Mouse (Mus musculus): ENCODE data around the gene Loxl1. TPM values are rescaled to one million over a fixed set of nuclear protein-coding genes. Genes with fewer than 3 reads are reported as not detected.

The Loxl1 gene
- polyA plus RNA-seq, 1 experiment from 2014 or later, result 10.2 TPM

GRCm38 (mm10) chr9:58271109-58271508 lies 41.9 kb downstream of the Loxl1 start:
- no peaks in the 10 kb centered on the region for H3K27me3 ChIP-seq (ENCODE audit: control insufficient read depth, insufficient read depth, low read length)
- H3K9me3 ChIP-seq (ENCODE audit: control insufficient read depth, low read length), result no peaks in the 10 kb centered on the region
- no peak overlapping the region for H3K27ac ChIP-seq (ENCODE audit: low read depth, low read length)
- DNase-seq (ENCODE audit: low spot score) (no peak), ATAC-seq (replicated peaks; ENCODE audit: low FRiP score) (no peak)
- H3K9ac ChIP-seq (ENCODE audit: low read length), result no peak overlapping the region
- no peaks in the 10 kb centered on the region for H3K36me3 ChIP-seq (ENCODE audit: control insufficient read depth, insufficient read depth, low read length)
- H3K4me1 ChIP-seq (replicated peaks; ENCODE audit: control insufficient read depth, insufficient read depth, low read length), result no peaks in the 10 kb centered on the region
- 88% methylated on average over 3 of the region's 3 CpGs for WGBS
- no peak overlapping the region for H3K4me2 ChIP-seq (ENCODE audit: low read depth, low read length, severe bottlenecking)
- H3K4me3 ChIP-seq (ENCODE audit: low read depth, low read length), result no peak overlapping the region

GRCm38 (mm10) chr9:58270081-58270480 lies 42.9 kb downstream of the Loxl1 start:
- H3K27me3 ChIP-seq (ENCODE audit: control insufficient read depth, insufficient read depth, low read length), result no peaks in the 10 kb centered on the region
- no peak for ATAC-seq (replicated peaks; ENCODE audit: low FRiP score)
- H3K36me3 ChIP-seq (ENCODE audit: control insufficient read depth, insufficient read depth, low read length), result no peaks in the 10 kb centered on the region
- no peaks in the 10 kb centered on the region for H3K9me3 ChIP-seq (ENCODE audit: control insufficient read depth, low read length)
- no peak overlapping the region for H3K9ac ChIP-seq (ENCODE audit: low read length)
- 71% methylated on average over 3 of the region's 3 CpGs for WGBS
- H3K4me3 ChIP-seq (ENCODE audit: low read depth, low read length), result no peak overlapping the region
- H3K4me1 ChIP-seq (replicated peaks; ENCODE audit: control insufficient read depth, insufficient read depth, low read length), result no peaks in the 10 kb centered on the region
- H3K27ac ChIP-seq (ENCODE audit: low read depth, low read length), result no peak overlapping the region
- H3K4me2 ChIP-seq (ENCODE audit: low read depth, low read length, severe bottlenecking), result no peak overlapping the region
- no peak for DNase-seq (ENCODE audit: low spot score)

DNA sequence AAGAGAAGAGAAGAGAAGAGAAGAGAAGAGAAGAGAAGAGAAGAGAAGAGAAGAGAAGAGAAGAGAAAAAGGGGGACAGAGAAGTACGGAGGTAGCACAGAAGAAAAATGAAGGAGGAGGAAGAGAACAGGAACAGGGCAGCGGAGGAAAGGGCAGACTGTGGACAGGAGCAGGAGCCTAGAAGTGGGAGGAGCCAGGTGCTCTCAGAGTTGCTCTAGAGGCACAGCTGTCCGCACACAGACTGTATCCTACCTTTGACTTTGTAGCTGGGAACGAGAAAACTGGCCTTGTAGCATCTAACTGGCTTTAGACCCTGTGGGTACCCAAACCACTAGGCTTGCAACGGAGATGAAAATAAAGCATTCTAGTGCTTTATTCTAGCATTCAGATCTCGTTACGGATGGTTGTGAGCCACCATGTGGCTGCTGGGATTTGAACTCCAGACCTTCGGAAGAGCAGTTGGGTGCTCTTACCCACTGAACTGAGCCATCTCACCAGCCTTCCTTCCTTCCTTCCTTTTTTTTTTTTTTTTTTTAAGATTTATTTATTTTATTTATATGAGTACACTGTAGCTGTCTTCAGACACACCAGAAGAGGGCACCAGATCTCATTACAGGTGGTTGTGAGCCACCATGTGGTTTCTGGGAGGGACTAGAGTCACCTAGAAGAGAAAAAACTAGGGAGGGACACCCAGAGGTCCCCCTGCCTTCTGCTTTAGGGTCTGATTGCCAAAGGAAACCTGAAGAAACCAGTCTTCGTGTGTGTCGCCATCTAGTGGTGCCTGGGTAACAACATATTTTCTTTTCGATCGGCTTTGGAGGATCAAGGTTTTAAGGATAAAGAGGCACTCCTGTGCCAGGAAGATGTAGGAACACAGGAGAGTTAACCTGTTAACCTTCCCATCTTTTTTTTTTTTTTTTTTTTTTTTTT lies 44.3 kb downstream of the Loxl1 start:
- H3K27me3 ChIP-seq (ENCODE audit: control insufficient read depth, insufficient read depth, low read length), result no peaks in the 10 kb centered on the region
- H3K4me2 ChIP-seq (ENCODE audit: low read depth, low read length, severe bottlenecking), result no peak overlapping the region
- H3K4me1 ChIP-seq (replicated peaks; ENCODE audit: control insufficient read depth, insufficient read depth, low read length), result no peaks in the 10 kb centered on the region
- WGBS, result 60% methylated on average over 12 of the region's 12 CpGs
- H3K4me3 ChIP-seq (ENCODE audit: low read depth, low read length), result no peak overlapping the region
- H3K9me3 ChIP-seq (ENCODE audit: control insufficient read depth, low read length), result no peaks in the 10 kb centered on the region
- no peak overlapping the region for H3K27ac ChIP-seq (ENCODE audit: low read depth, low read length)
- no peak overlapping the region for H3K9ac ChIP-seq (ENCODE audit: low read length)
- no peak for ATAC-seq (replicated peaks; ENCODE audit: low FRiP score)
- no peaks in the 10 kb centered on the region for H3K36me3 ChIP-seq (ENCODE audit: control insufficient read depth, insufficient read depth, low read length)
- DNase-seq (ENCODE audit: low spot score), result peak; percentile 80

DNA sequence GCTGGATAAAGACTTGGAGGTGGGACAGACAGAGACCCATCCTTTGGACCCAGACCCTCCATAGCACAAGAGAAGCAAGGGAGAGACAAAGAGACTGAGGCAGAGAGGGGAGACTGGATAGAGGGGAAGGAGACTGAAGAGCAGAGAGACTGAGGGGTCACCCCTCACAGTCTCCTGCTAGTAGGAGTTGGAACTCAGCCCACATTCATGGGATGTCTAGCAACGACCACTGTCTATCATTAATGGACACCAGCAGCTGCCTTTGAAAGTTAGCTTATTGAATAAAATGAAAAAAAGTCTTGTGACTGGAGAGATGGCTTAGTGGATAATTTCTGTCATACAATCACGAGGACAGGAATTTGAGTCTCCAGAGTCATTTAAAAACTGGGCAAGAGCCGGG lies 45.9 kb downstream of the Loxl1 start:
- no peak for ATAC-seq (replicated peaks; ENCODE audit: low FRiP score)
- DNase-seq (ENCODE audit: low spot score), result no peak

DNA sequence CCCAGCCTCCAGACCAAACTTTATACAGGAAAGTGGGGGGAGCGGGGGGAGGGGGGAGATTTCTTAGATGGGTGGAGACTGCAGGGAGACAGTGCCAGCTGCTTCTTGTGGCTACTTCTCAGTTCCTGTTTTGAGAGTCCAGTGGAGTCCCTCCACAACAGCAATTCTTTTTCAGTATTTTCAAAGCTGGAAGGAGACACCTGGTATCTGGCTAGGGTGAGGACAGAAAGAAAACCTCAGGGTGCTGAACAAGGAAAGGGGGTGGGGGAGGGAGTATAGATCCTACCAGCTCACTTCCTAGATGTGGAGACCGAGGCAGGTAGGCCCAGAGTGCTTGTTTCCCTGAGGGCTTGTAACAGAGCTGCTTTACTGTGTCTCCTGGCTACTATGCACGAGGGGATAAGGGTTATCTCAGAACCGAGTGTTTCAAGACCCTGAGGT lies 46.4 kb downstream of the Loxl1 start:
- Histone ChIP-seq H3K4me3 (ENCODE audit: low read depth, low read length) (no peak overlapping the region), H3K27me3 (ENCODE audit: control insufficient read depth, insufficient read depth, low read length) (no peaks in the 10 kb centered on the region), H3K36me3 (ENCODE audit: control insufficient read depth, insufficient read depth, low read length) (no peaks in the 10 kb centered on the region; the same call in 1 of the 2 replicates), H3K27ac (ENCODE audit: low read depth, low read length) (no peak overlapping the region), H3K9me3 (ENCODE audit: control insufficient read depth, low read length) (no peaks in the 10 kb centered on the region), H3K4me1 (replicated peaks; ENCODE audit: control insufficient read depth, insufficient read depth, low read length) (no peaks in the 10 kb centered on the region), H3K4me2 (ENCODE audit: low read depth, low read length, severe bottlenecking) (no peak overlapping the region), H3K9ac (ENCODE audit: low read length) (no peak overlapping the region)
- no peak for DNase-seq (ENCODE audit: low spot score)
- no peak for ATAC-seq (replicated peaks; ENCODE audit: low FRiP score)
- 35% methylated on average over 4 of the region's 4 CpGs for WGBS

More for the DNA sequence above, 45.9 kb downstream of the Loxl1 start:
- no peaks in the 10 kb centered on the region for H3K9me3 ChIP-seq (ENCODE audit: control insufficient read depth, low read length)
- H3K4me3 ChIP-seq (ENCODE audit: low read depth, low read length), result no peak overlapping the region
- H3K9ac ChIP-seq (ENCODE audit: low read length), result no peak overlapping the region
- WGBS, result 85% methylated on average over 3 of the region's 3 CpGs
- no peaks in the 10 kb centered on the region for H3K4me1 ChIP-seq (replicated peaks; ENCODE audit: control insufficient read depth, insufficient read depth, low read length)
- no peaks in the 10 kb centered on the region; the same call in 1 of the 2 replicates for H3K36me3 ChIP-seq (ENCODE audit: control insufficient read depth, insufficient read depth, low read length)
- no peak overlapping the region for H3K27ac ChIP-seq (ENCODE audit: low read depth, low read length)
- H3K4me2 ChIP-seq (ENCODE audit: low read depth, low read length, severe bottlenecking), result no peak overlapping the region
- no peaks in the 10 kb centered on the region for H3K27me3 ChIP-seq (ENCODE audit: control insufficient read depth, insufficient read depth, low read length)

GRCm38 (mm10) chr9:58265368-58265767 lies 47.6 kb downstream of the Loxl1 start:
- Histone ChIP-seq H3K27ac (ENCODE audit: low read depth, low read length) (no peak overlapping the region), H3K9me3 (ENCODE audit: control insufficient read depth, low read length) (no peaks in the 10 kb centered on the region), H3K36me3 (ENCODE audit: control insufficient read depth, insufficient read depth, low read length) (no peaks in the 10 kb centered on the region; the same call in 1 of the 2 replicates), H3K4me3 (ENCODE audit: low read depth, low read length) (no peak overlapping the region), H3K4me1 (replicated peaks; ENCODE audit: control insufficient read depth, insufficient read depth, low read length) (no peaks in the 10 kb centered on the region), H3K9ac (ENCODE audit: low read length) (no peak overlapping the region), H3K27me3 (ENCODE audit: control insufficient read depth, insufficient read depth, low read length) (no peaks in the 10 kb centered on the region), H3K4me2 (ENCODE audit: low read depth, low read length, severe bottlenecking) (no peak overlapping the region)
- DNase-seq (ENCODE audit: low spot score) (no peak), ATAC-seq (replicated peaks; ENCODE audit: low FRiP score) (no peak)
- WGBS, result 79% methylated on average over 3 of the region's 3 CpGs

- H3K36me3 ChIP-seq (ENCODE audit: control insufficient read depth, insufficient read depth, low read length), result no peaks in the 10 kb centered on the region; the same call in 1 of the 2 replicates
- no peaks in the 10 kb centered on the region for H3K27me3 ChIP-seq (ENCODE audit: control insufficient read depth, insufficient read depth, low read length)
- no peak overlapping the region for H3K4me2 ChIP-seq (ENCODE audit: low read depth, low read length, severe bottlenecking)
- 94% methylated on average over 5 of the region's 5 CpGs for WGBS
- ATAC-seq (replicated peaks; ENCODE audit: low FRiP score) (no peak), DNase-seq (ENCODE audit: low spot score) (no peak)
- no peak overlapping the region for H3K4me3 ChIP-seq (ENCODE audit: low read depth, low read length)
- no peaks in the 10 kb centered on the region for H3K9me3 ChIP-seq (ENCODE audit: control insufficient read depth, low read length)
- no peak overlapping the region for H3K27ac ChIP-seq (ENCODE audit: low read depth, low read length)
- no peak overlapping the region for H3K9ac ChIP-seq (ENCODE audit: low read length)
- H3K4me1 ChIP-seq (replicated peaks; ENCODE audit: control insufficient read depth, insufficient read depth, low read length), result no peaks in the 10 kb centered on the region
Measured at GRCm38 (mm10) chr9:58262507-58262906, 50.5 kb downstream of the Loxl1 start.

- Histone ChIP-seq H3K27me3 (ENCODE audit: control insufficient read depth, insufficient read depth, low read length) (no peaks in the 10 kb centered on the region), H3K27ac (ENCODE audit: low read depth, low read length) (no peak overlapping the region), H3K4me2 (ENCODE audit: low read depth, low read length, severe bottlenecking) (no peak overlapping the region), H3K4me1 (replicated peaks; ENCODE audit: control insufficient read depth, insufficient read depth, low read length) (no peaks in the 10 kb centered on the region), H3K9ac (ENCODE audit: low read length) (no peak overlapping the region), H3K36me3 (ENCODE audit: control insufficient read depth, insufficient read depth, low read length) (no peaks in the 10 kb centered on the region; the same call in 1 of the 2 replicates), H3K4me3 (ENCODE audit: low read depth, low read length) (no peak overlapping the region), H3K9me3 (ENCODE audit: control insufficient read depth, low read length) (no peaks in the 10 kb centered on the region)
- DNase-seq (ENCODE audit: low spot score), result no peak
- 93% methylated on average over 10 of the region's 10 CpGs for WGBS
- ATAC-seq (replicated peaks; ENCODE audit: low FRiP score), result no peak
Measured at GRCm38 (mm10) chr9:58255704-58256685, 57.0 kb downstream of the Loxl1 start.

Measured in forebrain, embryonic 11.5 days (tissue).